Mouse (Mus musculus) stomach, postnatal 0 days (tissue): ENCODE measurements around the gene Tm6sf1.

Source experiments
- CTCF ChIP-seq: IDR thresholded peaks from 2 replicates; pipeline ENCODE4 v1.5.1; 2016; ENCODE audit warnings: antibody characterized with exemption, low read depth, mild to moderate bottlenecking, moderate library complexity
- EP300 ChIP-seq: optimal IDR thresholded peaks from 2 replicates; pipeline ENCODE3; 2016; ENCODE audit warnings: antibody characterized with exemption

DNA sequence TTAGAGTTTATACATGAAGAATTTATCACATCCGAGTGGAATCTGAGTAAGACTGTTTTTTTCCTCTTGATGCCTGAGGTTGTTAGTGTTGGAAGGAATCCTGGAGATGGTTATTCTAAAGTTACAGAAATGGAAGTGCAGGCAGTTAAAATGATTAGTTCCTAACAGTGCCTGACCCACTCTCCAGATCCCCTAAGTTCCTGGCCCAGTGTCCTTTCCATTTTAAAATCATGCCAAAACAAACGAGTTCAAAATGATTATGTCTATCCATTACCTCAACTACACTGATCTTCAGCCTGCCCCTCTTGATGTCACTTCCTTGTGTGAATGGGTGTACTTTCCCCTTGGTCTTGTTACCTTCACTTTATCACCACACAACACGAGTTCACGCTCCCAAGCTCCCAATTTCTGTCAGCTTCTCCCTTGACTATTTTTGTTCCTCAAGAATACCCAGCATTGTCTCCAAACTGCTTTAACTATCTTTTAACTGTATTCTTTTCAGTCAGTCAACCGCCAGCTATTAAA, 73.8 kb downstream of the Tm6sf1 start:
- no peak for TF ChIP-seq CTCF
- no peak for TF ChIP-seq EP300
